Mouse (Mus musculus) heart, postnatal 36 days (tissue): ENCODE measurements around the gene Dhx30. TPM values are rescaled to one million over a fixed set of nuclear protein-coding genes. Genes with fewer than 3 reads are reported as not detected.
"Not testable (repeated sequence)": the region's sequence is repeated elsewhere in the genome, so short reads cannot be mapped to it uniquely, and the experiment has no call there.

Source experiments
- DNase-seq, 2 experiments: peaks; one replicate each; pipeline ENCODE4 v3.0.0; 2021 to 2022
- intact Hi-C: fragments of 180-260 bp; cut with DNase I; formaldehyde crosslinking; loops from one replicate; pipeline ENCODE4 v1.15.1; 2025
- total RNA-seq, 2 experiments: library from RNA; stranded (reverse); gene quantifications; 2 replicates each; pipeline ENCODE4 v1.2.3; 2021

Gene Dhx30
- total RNA-seq, 2 experiments from 2014 or later = 57.4 to 60.2 TPM

GRCm38 (mm10) chr9:110100627-110101600, 16.7 kb downstream of the Dhx30 start:
- peak; percentile 91 to 94 for DNase-seq
- intact Hi-C loops = loop anchor here (1.0 to 10.0 kb wide), 2 partner anchors 194 to 208 kb away; no protein-coding TSS in a partner anchor

GRCm38 (mm10) chr9:110097791-110098190, 19.8 kb downstream of the Dhx30 start:
- DNase-seq = no peak
- intact Hi-C loops = no loop called here

- DNase-seq = no peak
- intact Hi-C loops = no loop called here
Observed at GRCm38 (mm10) chr9:110094761-110095160, 22.9 kb downstream of the Dhx30 start.

GRCm38 (mm10) chr9:110093303-110093702, 24.3 kb downstream of the Dhx30 start:
- intact Hi-C loops = no loop called here

GRCm38 (mm10) chr9:110085693-110086092, 31.9 kb downstream of the Dhx30 start:
- DNase-seq = no peak
- intact Hi-C loops = no loop called here

More at GRCm38 (mm10) chr9:110093303-110093702, 24.3 kb downstream of the Dhx30 start:
- no peak for DNase-seq

GRCm38 (mm10) chr9:110084201-110084964, 33.2 kb downstream of the Dhx30 start:
- peak; percentile 33 to 57 for DNase-seq
- intact Hi-C loops = no loop called here

GRCm38 (mm10) chr9:110081066-110081465, 36.6 kb downstream of the Dhx30 start:
- no peak for DNase-seq

GRCm38 (mm10) chr9:110076468-110076867, 41.2 kb downstream of the Dhx30 start:
- DNase-seq, intact Hi-C loops: not testable (repeated sequence)

More at GRCm38 (mm10) chr9:110081066-110081465, 36.6 kb downstream of the Dhx30 start:
- intact Hi-C loops = no loop called here

GRCm38 (mm10) chr9:110071843-110072242, 45.8 kb downstream of the Dhx30 start:
- peak; percentile 72 to 80 for DNase-seq
- intact Hi-C loops = loop anchor here (1.0 kb wide), 2 partner anchors 87 to 178 kb away; no protein-coding TSS in a partner anchor

GRCm38 (mm10) chr9:110071011-110071410, 46.6 kb downstream of the Dhx30 start:
- no peak for DNase-seq
- intact Hi-C loops = no loop called here

GRCm38 (mm10) chr9:110070358-110070757, 47.3 kb downstream of the Dhx30 start:
- peak; percentile 78 to 79 for DNase-seq
- intact Hi-C loops = no loop called here

- intact Hi-C loops = loop anchor here (2.0 kb wide), 1 partner anchor 14 kb away; no protein-coding TSS in a partner anchor
- no peak for DNase-seq
Observed at GRCm38 (mm10) chr9:110068745-110069144, 48.9 kb downstream of the Dhx30 start.

- intact Hi-C loops = no loop called here
- DNase-seq = no peak
Observed at GRCm38 (mm10) chr9:110064641-110065040, 53.0 kb downstream of the Dhx30 start.

- DNase-seq = no peak
- intact Hi-C loops = no loop called here
Observed at GRCm38 (mm10) chr9:110062861-110063260, 54.8 kb downstream of the Dhx30 start.

- intact Hi-C loops = no loop called here
- no peak for DNase-seq
Observed at GRCm38 (mm10) chr9:110062405-110062804, 55.2 kb downstream of the Dhx30 start.

GRCm38 (mm10) chr9:110060761-110061160, 56.9 kb downstream of the Dhx30 start:
- intact Hi-C loops = no loop called here
- DNase-seq = no peak

GRCm38 (mm10) chr9:110057200-110057599, 60.4 kb downstream of the Dhx30 start:
- intact Hi-C loops = no loop called here
- no peak for DNase-seq

- intact Hi-C loops = loop anchor here (2.0 kb wide), 1 partner anchor 14 kb away; no protein-coding TSS in a partner anchor
- no peak for DNase-seq
Observed at GRCm38 (mm10) chr9:110054781-110055180, 62.8 kb downstream of the Dhx30 start.

GRCm38 (mm10) chr9:110054080-110054421, 63.6 kb downstream of the Dhx30 start:
- no peak for DNase-seq
- intact Hi-C loops = loop anchor here (2.0 kb wide), 1 partner anchor 15 kb away; no protein-coding TSS in a partner anchor

- intact Hi-C loops = loop anchor here (2.0 kb wide), 1 partner anchor 15 kb away; no protein-coding TSS in a partner anchor
- peak in 1 of 2 experiments; percentile 28 for DNase-seq
Observed at GRCm38 (mm10) chr9:110053305-110054079, 64.1 kb downstream of the Dhx30 start.
